Mouse (Mus musculus) kidney, postnatal 14 days (tissue): Measurements from ENCODE around the gene Smim12.

Source experiments
- DNase-seq: peaks from one replicate; pipeline ENCODE4 v3.0.0; 2022; ENCODE audit warnings: mixed read lengths

Smim12 gene

DNA sequence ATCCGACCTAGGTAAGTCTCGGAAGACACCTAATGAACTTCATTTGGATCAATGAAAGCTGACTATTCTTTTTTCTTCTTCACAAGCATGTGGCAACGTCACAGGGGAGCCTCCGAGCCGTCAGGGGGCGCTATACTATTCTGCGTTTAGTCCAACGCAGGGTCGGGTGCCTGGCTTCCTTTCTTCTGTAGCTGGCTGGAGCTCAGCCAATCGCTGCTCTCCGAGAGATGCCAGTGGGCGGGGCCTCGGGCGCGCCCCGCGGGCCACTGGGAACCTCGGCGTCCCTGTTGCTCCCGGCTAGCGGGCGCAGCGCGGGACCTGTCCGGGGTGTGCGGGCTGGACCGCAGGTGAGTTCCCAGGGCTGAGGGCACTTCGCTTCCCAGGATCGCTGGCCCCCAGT, at the start of gene Smim12:
TSS of gene Smim12 (plus strand) at position 233 of the 400 bp plus-strand sequence.
- peak; percentile 99 for DNase-seq

DNA sequence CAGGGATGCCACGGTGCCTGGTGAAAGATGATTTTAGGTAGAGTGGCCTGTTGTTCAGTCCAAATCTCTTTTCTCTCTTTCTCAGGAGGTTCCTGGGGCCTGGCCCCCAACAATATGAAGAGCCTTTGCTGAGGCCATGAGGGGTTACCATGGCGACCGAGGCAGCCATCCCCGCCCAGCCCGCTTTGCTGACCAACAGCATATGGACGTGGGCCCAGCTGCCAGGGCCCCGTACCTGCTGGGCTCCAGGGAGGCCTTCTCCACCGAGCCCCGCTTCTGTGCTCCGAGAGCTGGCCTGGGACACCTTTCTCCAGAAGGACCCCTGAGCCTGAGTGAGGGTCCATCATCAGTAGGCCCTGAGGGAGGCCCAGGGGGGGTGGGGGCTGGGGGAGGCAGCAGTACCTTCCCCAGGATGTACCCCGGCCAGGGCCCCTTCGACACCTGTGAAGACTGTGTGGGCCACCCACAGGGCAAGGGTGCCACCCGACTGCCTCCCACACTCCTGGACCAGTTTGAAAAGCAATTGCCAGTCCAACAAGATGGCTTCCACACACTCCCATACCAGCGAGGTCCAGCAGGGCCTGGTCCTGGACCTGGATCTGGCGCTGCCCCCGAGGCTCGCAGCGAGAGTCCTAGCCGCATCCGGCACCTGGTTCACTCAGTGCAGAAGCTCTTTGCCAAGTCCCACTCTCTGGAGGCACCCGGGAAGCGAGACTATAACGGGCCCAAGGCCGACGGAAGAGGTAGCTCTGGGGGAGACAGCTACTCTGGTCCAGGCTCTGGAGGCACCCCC, 48.9 kb upstream of the Smim12 start:
- no peak for DNase-seq

DNA sequence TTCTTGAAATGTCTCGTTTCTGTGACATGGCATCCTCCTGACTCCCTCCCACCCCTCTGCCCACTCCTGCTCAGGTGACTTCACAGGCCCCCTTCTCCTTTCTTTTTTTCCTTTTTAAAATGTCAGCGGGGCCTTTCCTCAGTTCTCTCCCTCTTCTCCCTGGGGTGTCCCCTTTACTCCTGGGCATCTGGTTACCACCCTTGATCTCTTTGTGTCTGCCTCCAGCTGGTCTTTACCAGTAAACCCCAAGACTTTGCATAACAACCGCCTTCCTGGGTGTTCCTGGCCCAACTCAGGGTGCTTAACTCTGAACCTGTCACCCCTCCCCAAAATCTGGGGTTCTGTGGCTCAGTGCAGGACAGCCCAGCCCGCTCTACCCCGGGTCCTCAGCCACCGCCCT, 45.0 kb upstream of the Smim12 start:
- DNase-seq = no peak

DNA sequence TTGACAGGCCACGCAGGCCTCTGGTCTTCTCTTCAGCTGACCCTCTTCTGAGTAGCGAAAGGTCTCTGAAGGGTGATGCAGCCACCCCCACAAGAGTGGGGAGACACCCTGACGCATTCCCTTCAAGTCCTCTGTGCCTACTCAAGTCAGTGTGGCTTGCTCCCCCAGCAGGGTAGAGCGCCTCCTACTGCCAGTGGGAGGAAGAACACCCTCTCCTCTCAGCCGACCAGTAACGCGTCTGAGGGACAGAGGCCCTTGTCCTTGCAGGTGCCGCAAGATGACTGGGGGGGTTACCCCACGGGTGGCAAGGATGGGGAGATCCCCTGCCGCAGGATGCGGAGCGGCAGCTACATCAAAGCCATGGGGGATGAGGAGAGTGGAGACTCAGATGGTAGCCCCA, 44.2 kb upstream of the Smim12 start:
- DNase-seq = no peak

- no peak for DNase-seq
These were observed 43.3 kb upstream of the Smim12 start for GRCm38 (mm10) chr4:127200164-127200722.

GRCm38 (mm10) chr4:127200769-127201617, 42.6 kb upstream of the Smim12 start:
- no peak for DNase-seq

- DNase-seq = no peak
These were observed 40.5 kb upstream of the Smim12 start for GRCm38 (mm10) chr4:127203081-127203480.

DNA sequence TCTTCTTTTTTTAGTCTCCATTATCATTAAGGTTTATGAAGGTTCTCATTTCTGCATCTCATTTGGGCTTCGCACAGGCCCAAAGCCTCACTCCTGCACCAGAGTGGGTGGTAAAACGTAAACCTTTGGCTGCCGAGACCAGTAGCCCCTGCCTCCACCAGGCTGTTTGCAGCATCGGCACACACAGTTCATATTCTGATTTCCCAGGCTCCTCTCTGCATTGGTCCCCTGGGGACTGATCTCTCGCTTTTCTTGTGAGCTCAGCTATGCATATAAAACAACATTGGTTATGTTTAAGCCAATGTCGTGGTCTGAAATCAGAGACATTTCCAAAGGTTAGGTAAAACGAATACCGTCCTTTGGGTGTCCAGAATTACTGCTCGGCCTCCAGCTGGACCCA, 32.3 kb upstream of the Smim12 start:
- DNase-seq = no peak

DNA sequence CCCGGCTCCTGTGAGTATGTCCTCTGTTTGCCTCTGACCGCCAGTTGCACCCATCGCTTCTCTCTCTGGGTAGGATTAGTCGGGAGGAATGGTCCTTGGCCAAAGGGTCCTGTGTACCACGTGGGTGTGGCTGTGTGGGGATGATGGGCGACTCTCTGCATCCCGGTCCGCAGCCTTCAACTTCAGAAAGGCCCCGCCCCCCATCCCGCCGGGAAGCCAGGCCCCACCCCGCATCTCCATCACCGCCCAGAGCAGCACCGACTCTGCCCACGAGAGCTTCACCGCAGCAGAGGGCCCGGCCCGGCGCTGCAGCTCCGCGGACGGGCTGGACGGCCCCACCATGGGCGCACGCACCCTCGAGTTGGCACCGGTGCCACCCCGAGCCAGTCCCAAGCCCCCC, 29.1 kb upstream of the Smim12 start:
- no peak for DNase-seq

DNA sequence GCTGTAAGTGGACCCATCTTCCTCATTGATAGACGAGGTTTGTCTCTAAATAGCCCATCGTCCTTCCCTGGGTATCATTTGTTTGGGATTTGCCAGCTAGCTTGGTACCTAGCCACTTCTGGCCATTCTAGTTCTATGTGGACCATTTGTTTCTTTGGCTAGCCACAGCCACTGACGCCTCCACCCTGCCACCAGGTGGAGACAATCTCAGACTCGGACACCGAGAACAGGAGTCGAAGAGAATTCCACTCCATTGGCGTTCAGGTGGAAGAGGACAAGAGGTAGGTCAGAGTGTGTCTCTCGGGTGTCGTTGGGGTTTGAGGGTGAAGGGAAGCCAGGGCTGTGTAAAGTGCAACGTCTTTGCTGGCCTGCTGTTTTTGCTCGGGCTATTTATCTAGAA, 28.5 kb upstream of the Smim12 start:
- no peak for DNase-seq

GRCm38 (mm10) chr4:127215799-127216198, 27.8 kb upstream of the Smim12 start:
- no peak for DNase-seq

- DNase-seq = no peak
These were observed 27.3 kb upstream of the Smim12 start for GRCm38 (mm10) chr4:127216251-127216651.

DNA sequence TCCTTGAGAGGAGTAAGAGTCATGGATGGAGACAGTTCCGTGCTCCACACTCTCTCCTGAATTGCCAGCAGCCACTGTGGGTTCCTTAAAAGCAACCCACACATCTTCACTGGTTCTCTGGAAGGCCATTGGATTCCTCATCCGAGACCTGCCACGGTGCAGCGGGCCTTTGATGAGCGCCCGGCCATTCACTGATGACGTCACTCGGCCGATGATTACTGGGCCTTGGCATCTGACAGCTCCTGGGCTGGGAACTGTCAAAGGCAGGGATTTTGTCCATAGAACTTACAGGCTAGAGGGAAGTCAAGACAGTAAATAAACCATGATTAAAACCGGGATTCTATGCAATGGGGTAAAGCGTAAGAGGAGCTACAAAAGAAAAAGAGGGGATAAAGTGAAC, 26.5 kb upstream of the Smim12 start:
- no peak for DNase-seq

- no peak for DNase-seq
These were observed 20.3 kb upstream of the Smim12 start for GRCm38 (mm10) chr4:127223291-127223690.

- no peak for DNase-seq
These were observed 19.8 kb upstream of the Smim12 start for GRCm38 (mm10) chr4:127223755-127224154.

- DNase-seq = no peak
These were observed 19.0 kb upstream of the Smim12 start for GRCm38 (mm10) chr4:127224444-127225100.

GRCm38 (mm10) chr4:127226067-127226466, 17.5 kb upstream of the Smim12 start:
- DNase-seq = no peak

DNA sequence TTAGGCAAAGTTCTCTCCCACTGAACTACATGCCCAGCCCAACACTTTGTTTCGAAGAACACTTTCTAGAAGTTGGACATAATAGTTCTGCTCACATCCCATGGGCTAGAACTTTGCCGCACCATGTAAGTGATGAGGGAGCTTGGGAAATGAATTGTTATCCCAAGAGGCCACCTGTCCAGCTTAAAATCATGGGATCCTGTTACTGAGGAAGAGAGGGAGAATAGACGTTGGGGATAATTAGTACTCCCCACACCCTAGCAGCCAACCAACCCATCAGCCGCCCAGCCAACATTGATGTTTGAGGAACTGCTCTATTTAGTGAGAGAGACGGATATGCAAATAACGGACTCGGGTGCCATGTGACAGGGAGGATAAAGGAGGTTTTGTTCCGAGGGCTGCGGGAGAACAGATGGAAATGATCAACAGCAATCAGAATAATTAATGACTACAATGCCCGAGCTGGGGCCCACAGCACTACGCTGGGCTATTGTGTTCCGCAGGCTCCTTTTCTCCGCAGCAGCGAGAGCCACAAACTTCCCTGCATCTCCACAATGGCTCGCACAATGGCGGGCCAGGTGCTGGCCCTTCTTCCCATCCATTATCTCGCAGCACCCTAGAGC, 16.4 kb upstream of the Smim12 start:
- DNase-seq = no peak

- DNase-seq = no peak
These were observed 11.6 kb upstream of the Smim12 start for GRCm38 (mm10) chr4:127232028-127232427.

DNA sequence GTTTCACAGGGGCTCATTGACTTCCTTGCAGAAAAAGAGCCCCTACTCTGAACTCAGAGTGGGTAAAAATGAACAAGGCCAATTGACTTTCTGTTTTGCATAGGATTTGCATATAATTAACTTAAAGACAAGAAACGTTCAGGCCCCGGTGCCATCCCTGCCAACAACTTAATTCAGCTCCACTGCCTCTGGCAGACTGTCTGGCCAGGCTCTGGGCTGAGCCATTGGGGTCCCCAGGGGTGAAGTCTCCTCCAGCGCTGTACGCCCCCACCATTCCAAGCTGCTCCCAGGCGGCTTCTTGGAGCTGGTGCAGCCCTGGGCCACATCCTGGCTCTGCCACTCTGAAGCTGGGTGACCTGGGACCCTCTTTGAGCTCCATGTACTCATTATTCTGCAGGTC, 11.0 kb upstream of the Smim12 start:
- no peak for DNase-seq

DNA sequence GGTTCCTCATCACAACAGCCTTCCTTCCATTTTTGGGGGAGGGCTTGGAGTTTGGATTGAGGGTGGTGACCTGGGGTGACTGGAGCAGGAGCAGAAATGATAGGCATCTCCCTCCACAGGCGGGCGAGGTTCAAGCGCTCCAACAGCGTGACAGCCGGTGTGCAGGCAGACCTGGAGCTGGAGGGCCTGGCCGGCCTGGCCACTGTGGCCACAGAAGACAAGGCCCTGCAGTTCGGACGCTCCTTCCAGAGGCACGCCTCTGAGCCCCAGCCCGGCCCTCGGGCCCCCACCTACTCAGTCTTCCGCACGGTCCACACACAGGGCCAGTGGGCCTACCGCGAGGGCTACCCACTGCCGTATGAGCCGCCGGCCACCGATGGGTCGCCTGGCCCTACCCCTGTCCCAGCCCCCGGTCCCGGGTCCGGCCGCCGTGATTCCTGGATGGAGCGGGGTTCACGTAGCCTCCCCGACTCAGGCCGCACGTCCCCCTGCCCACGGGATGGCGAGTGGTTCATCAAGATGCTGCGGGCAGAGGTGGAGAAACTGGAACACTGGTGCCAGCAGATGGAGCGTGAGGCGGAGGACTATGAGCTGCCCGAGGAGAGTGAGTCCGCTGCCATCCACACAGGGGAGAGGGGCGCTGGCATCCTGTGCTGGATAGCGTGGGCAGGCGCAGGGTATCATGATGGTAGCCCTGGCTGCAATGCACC, 10.0 kb upstream of the Smim12 start:
- DNase-seq = no peak
